Mouse (Mus musculus) stomach, postnatal 0 days (tissue): Measurements from ENCODE around the gene Sbp.

Experiments used
- CTCF ChIP-seq: IDR thresholded peaks from 2 replicates; pipeline ENCODE4 v1.5.1; 2016; ENCODE audit warnings: antibody characterized with exemption, low read depth, mild to moderate bottlenecking, moderate library complexity
- EP300 ChIP-seq: optimal IDR thresholded peaks from 2 replicates; pipeline ENCODE3; 2016; ENCODE audit warnings: antibody characterized with exemption

DNA sequence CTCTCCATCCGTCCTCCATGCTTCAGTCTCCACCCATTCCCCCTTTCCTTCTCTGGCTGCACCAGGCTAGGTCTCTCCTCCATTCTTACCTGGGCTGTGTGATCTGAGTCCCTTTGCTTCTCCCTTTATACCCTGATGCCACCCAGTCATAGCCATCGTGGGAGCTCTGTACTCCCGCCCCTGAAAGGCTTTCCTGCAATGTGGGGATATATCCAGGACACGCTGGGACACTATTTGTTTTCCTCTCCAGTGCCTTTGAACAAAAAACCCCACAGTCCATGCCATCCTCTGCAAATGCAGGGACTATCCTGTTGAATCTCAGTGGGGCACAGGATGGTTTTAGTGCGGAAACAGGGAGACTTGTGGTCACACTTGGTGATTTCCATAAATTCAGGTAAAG is 13.7 kb downstream of the Sbp start, which contains the start of gene Sbpl:
- TF ChIP-seq EP300 (no peak), CTCF (no peak)
